Mouse (Mus musculus) ovary, postnatal 10 days (tissue): ENCODE results near the gene Spib.

ENCODE experiments used
- DNase-seq: peaks from one replicate; pipeline ENCODE4 v3.0.0; 2022; ENCODE audit warnings: low spot score

Spib gene

GRCm38 (mm10) chr7:44548497-44549087 lies 16.7 kb upstream of the Spib start, which contains the start of gene Pold1:
TSS of gene Pold1 (minus strand) at chr7:44548849.
- DNase-seq, result peak; percentile 96

GRCm38 (mm10) chr7:44547725-44548124 lies 15.9 kb upstream of the Spib start:
- DNase-seq, result no peak

- DNase-seq, result no peak
Observed at GRCm38 (mm10) chr7:44547041-44547440, 15.2 kb upstream of the Spib start.

GRCm38 (mm10) chr7:44546274-44546673 lies 14.4 kb upstream of the Spib start:
- no peak for DNase-seq

GRCm38 (mm10) chr7:44543071-44543470 lies 11.2 kb upstream of the Spib start:
- DNase-seq, result no peak

- DNase-seq, result no peak
Observed at GRCm38 (mm10) chr7:44542555-44542954, 10.7 kb upstream of the Spib start.

GRCm38 (mm10) chr7:44538756-44539624 lies 7.1 kb upstream of the Spib start:
- DNase-seq, result no peak

- no peak for DNase-seq
Observed at GRCm38 (mm10) chr7:44537496-44537895, 5.6 kb upstream of the Spib start.

- no peak for DNase-seq
Observed at GRCm38 (mm10) chr7:44537009-44537408, 5.1 kb upstream of the Spib start.

- DNase-seq, result no peak
Observed at GRCm38 (mm10) chr7:44536590-44536968, 4.7 kb upstream of the Spib start.

- no peak for DNase-seq
Observed at GRCm38 (mm10) chr7:44535657-44536589, 4.1 kb upstream of the Spib start.

GRCm38 (mm10) chr7:44534656-44535441 lies 3.0 kb upstream of the Spib start:
- no peak for DNase-seq

GRCm38 (mm10) chr7:44534242-44534641 lies 2.4 kb upstream of the Spib start:
- DNase-seq, result no peak

- DNase-seq, result no peak
Observed at GRCm38 (mm10) chr7:44533746-44534045, 1.8 kb upstream of the Spib start.

- no peak for DNase-seq
Observed at GRCm38 (mm10) chr7:44532918-44533745, 1.3 kb upstream of the Spib start.

GRCm38 (mm10) chr7:44531207-44531606 lies 664 bp downstream of the Spib start:
- no peak for DNase-seq

- no peak for DNase-seq
Observed at GRCm38 (mm10) chr7:44530507-44530906, 1.4 kb downstream of the Spib start.

GRCm38 (mm10) chr7:44529518-44529917 lies 2.4 kb downstream of the Spib start:
- DNase-seq, result no peak

GRCm38 (mm10) chr7:44527483-44528398 lies 4.1 kb downstream of the Spib start:
- peak; percentile 44 for DNase-seq
